Mouse (Mus musculus): ENCODE data around the gene Rnf227. TPM values are rescaled to one million over a fixed set of nuclear protein-coding genes. Genes with fewer than 3 reads are reported as not detected.

Rnf227 gene
- polyA plus RNA-seq, 1 experiment, result 2.1 TPM

DNA sequence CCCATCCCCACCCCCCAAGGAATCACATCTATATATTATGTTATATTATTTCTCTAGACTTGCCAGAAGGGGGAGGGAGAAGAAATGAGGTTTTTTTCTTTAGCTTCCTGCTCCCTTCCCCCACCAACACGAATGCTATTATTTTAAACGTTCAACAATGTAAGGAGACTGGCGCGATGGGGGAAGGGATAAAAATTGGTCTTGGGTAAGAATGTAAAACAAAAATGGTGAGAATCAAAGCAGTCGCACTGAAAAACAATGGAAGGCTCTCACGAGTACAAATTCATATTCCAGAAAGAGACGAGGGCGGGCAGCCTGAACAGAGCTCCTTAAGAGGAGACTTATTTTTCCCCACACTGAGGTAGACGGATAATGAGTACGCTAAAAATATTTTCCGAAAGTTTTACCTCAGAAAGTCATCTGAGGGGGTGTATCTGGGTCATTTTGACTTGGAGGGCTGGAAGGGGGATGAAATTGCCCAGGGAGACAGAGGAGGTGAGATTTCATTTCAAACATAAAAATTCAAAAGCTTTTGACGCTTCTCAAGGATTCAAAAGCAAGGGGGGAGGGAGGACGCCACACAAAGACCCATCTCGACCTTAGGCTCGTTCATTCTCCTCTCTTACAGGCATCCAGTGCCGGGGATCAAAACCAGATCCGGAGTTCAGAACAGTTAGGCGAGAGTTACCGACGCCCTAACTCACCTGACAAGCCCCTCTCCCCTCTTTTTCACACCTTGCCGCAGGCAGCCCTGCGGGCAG is 26.8 kb downstream of the Rnf227 start:
- no peaks in the 10 kb centered on the region for H3K27me3 ChIP-seq (replicated peaks; ENCODE audit: control insufficient read depth, insufficient read depth, low read length)
- 1% methylated on average over 22 of the region's 22 CpGs for WGBS
- H3K4me3 ChIP-seq (ENCODE audit: insufficient read depth, low read depth, low read length), result peak overlapping the region; percentile 66
- no peaks in the 10 kb centered on the region for H3K36me3 ChIP-seq (ENCODE audit: control insufficient read depth, insufficient read depth, low read length)
- TF ChIP-seq CTCF (conservative IDR thresholded peaks at IDR 0.05; ENCODE audit: insufficient read depth, insufficient read length, low read depth, low read length), result no peak
- no peak for TF ChIP-seq POLR2A (IDR thresholded peaks at IDR 0.05; ENCODE audit: low read depth, low read length)
- DNase-seq, result peak; percentile 42
- peaks cover 28% of the 10 kb centered on the region for H3K4me1 ChIP-seq (ENCODE audit: control insufficient read depth, insufficient read depth, low read length)
- H3K27ac ChIP-seq (ENCODE audit: insufficient read depth, low read depth, low read length), result peak overlapping the region; percentile 81

DNA sequence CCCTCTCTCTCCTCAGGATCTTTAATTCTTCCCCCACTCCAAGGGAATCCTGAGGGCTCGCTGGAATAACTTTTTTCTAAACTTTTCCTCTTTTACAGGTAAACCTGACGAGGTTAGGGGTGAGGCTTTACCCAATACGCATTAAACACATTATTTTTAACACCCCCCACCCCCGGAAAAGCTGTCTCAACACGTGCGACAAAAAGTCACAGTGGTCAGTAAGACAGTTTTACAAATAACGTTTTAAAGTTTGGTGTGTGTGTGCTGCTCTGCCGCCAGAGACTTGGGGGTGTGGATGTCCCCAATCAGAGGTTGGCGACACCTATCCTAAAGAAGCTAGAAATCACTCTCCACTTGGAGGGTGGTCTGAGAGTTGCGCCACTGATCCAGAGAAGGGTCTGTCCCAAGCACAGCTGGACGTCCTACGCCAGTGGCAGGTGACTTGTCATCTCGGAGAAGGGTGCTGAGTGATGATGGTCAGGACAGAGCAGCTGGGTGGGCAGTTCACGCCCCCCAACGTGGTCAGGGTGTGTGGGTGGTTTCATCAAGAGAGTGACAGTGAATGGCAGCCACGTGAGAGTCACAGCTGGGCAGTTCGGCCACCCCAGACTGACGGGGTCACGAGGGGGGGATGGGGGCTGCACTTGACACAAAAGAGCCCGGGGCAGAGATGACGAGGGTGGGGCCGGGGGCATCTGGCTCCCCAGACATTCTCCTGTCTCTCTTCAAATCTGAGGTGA is 27.5 kb downstream of the Rnf227 start:
- Histone ChIP-seq H3K36me3 (ENCODE audit: control insufficient read depth, insufficient read depth, low read length) (no peaks in the 10 kb centered on the region), H3K27me3 (replicated peaks; ENCODE audit: control insufficient read depth, insufficient read depth, low read length) (no peaks in the 10 kb centered on the region), H3K27ac (ENCODE audit: insufficient read depth, low read depth, low read length) (peak overlapping the region; percentile 81), H3K4me3 (ENCODE audit: insufficient read depth, low read depth, low read length) (peak overlapping the region; percentile 66), H3K4me1 (ENCODE audit: control insufficient read depth, insufficient read depth, low read length) (peaks cover 28% of the 10 kb centered on the region)
- peak; percentile 61 for DNase-seq
- no peak for TF ChIP-seq CTCF (conservative IDR thresholded peaks at IDR 0.05; ENCODE audit: insufficient read depth, insufficient read length, low read depth, low read length)
- TF ChIP-seq POLR2A (IDR thresholded peaks at IDR 0.05; ENCODE audit: low read depth, low read length), result no peak
- WGBS, result 2% methylated on average over 22 of the region's 22 CpGs

DNA sequence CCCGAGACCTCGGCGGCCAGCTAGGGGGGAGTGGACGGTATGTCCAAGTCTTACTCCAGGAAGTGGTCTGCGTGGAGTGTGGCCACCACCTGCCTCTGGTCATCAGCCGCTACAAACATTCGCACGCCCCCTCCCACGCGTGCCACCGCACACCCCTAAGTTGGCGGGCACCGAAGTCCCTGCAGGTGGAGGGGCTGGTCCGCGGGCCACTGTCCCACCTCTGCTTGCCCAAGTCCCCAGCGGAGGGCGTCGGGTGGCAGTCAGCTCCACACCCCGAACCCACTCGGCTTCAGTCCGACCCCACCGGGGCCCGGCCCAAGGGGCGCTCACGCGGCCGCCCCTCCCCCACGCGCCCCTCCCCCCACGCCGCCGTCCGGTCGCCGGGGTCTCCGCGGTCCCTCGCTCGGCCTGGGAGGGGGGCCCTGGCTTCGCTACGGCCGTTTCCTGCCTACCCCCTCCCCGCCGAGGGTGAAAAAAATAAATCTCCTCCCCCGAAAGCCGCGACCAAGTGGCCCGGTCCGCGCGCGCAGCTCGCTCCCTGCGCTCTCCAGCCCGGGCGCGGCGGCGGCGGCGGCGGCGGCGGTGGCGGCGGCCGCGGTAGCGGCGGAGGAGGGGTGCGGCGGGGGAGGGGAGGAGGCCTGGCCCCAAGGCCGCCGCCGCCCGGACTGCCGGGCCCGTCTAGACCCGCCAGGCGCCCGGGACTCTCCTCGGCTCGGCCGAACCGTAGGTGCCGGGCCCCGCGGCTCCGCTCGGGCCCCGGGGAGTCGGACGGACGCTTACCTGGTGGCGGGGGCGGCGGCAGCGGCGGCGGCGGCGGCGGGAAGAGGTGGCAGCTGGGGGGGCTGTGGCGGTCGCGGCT is 28.3 kb downstream of the Rnf227 start:
- Histone ChIP-seq H3K27me3 (replicated peaks; ENCODE audit: control insufficient read depth, insufficient read depth, low read length) (no peaks in the 10 kb centered on the region), H3K36me3 (ENCODE audit: control insufficient read depth, insufficient read depth, low read length) (no peaks in the 10 kb centered on the region)
- WGBS, result 1% methylated on average over 84 of the region's 106 CpGs

DNA sequence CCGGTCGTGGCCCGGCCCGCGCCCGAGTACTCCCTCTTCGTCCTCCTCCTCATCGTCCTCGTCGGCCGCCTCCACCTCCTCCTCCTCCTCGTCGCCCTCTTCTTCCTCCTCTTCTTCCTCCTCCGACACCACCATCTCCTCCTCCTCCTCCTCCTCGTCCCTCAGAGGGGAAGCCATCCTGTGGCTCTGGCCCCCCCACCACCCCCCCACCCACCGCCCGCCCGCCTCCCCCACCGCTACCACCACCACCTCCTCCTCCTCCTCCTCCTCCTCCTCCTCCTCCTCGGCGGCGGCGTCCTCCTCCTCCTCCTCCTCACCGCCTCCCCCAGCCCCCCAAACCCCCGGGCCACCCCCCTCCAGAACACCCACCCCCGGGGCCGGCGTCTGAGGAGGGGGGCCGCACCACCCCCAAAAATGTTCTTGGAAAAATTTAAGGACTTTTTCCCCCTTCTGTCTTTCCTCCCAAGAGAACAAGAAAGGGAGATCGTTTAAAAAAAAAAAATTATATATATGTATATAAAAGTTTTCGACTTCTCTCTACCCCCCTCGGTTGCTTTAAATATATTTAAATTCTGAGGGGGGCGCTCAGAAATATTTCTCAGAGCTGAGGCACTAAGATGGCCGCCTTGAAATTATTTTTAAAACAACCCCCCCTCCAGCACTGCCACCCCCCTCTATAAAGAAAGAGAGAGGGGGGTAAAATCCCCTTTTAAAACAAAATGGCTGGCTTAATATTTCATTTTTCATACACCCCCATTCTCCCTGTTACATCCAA is 29.1 kb downstream of the Rnf227 start, which contains the start of gene Chd3:
Gene Chd3 (minus strand): TSS at position 192 of the 775 bp plus-strand sequence.
- no peak for TF ChIP-seq POLR2A (IDR thresholded peaks at IDR 0.05; ENCODE audit: low read depth, low read length)
- no peak for TF ChIP-seq CTCF (conservative IDR thresholded peaks at IDR 0.05; ENCODE audit: insufficient read depth, insufficient read length, low read depth, low read length)
- H3K27ac ChIP-seq (ENCODE audit: insufficient read depth, low read depth, low read length), result peak within 1 kb of the TSS; percentile 94
- no peak for DNase-seq
- no peaks in the 10 kb centered on the region for H3K27me3 ChIP-seq (replicated peaks; ENCODE audit: control insufficient read depth, insufficient read depth, low read length)
- H3K4me1 ChIP-seq (ENCODE audit: control insufficient read depth, insufficient read depth, low read length), result peaks cover 20% of the 10 kb centered on the region
- peak within 1 kb of the TSS; percentile 66 for H3K4me3 ChIP-seq (ENCODE audit: insufficient read depth, low read depth, low read length)
- H3K36me3 ChIP-seq (ENCODE audit: control insufficient read depth, insufficient read depth, low read length), result no peaks in the 10 kb centered on the region
- WGBS, result 2% methylated on average over 18 of the region's 34 CpGs

More for the DNA sequence above, 28.3 kb downstream of the Rnf227 start:
- Histone ChIP-seq H3K4me3 (ENCODE audit: insufficient read depth, low read depth, low read length) (peak overlapping the region; percentile 66), H3K27ac (ENCODE audit: insufficient read depth, low read depth, low read length) (peak overlapping the region; percentile 94), H3K4me1 (ENCODE audit: control insufficient read depth, insufficient read depth, low read length) (peaks cover 25% of the 10 kb centered on the region)
- DNase-seq, result peak; percentile 55
- no peak for TF ChIP-seq POLR2A (IDR thresholded peaks at IDR 0.05; ENCODE audit: low read depth, low read length)
- no peak for TF ChIP-seq CTCF (conservative IDR thresholded peaks at IDR 0.05; ENCODE audit: insufficient read depth, insufficient read length, low read depth, low read length)

DNA sequence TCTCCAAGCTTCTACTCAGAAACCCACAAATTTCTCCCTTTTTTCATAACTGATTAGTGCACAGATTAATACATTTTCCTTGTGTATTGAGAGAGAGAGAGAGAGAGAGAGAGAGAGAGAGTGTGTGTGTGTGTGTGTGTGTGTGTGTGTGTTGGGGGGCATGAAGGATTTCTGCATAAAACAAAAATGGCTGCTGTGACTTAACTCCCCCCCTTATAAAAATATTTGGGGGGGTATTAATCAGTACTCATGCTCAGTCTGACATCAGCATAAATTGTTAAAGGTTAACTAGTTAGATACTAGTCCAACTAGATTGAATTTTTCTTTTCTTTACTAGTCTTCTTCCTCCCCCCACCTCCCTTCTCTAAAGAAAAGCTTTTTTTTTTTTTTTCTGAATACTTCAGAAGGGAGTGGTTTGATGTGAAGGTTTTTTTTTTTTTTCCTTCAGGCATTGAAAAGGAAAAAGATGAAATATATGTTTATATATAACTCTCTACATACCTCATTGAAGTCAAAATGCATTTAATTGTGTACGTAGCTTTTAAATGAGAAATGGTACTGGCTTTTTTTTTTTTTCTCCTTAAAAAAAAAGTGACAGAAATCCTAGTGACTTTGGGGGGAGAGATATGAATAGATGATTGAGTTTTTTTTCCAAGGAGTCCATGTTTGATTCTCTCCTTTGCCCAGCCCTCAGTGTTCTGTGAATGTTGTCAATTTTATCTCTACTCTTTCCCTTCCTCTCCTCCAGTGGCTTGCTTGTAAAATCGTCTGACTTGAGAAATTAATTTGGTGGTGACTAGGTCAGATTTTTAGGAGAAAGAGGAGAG is 29.9 kb downstream of the Rnf227 start:
- H3K4me3 ChIP-seq (ENCODE audit: insufficient read depth, low read depth, low read length), result no peak overlapping the region
- TF ChIP-seq CTCF (conservative IDR thresholded peaks at IDR 0.05; ENCODE audit: insufficient read depth, insufficient read length, low read depth, low read length) (no peak), POLR2A (IDR thresholded peaks at IDR 0.05; ENCODE audit: low read depth, low read length) (no peak)
- H3K27ac ChIP-seq (ENCODE audit: insufficient read depth, low read depth, low read length), result peak overlapping the region; percentile 57; the same call in 1 of the 2 replicates

More for the DNA sequence above, 29.9 kb downstream of the Rnf227 start:
- no peaks in the 10 kb centered on the region for H3K27me3 ChIP-seq (replicated peaks; ENCODE audit: control insufficient read depth, insufficient read depth, low read length)
- peaks cover 14% of the 10 kb centered on the region for H3K4me1 ChIP-seq (ENCODE audit: control insufficient read depth, insufficient read depth, low read length)
- peak; percentile 34 for DNase-seq
- WGBS, result 42% methylated on average over 2 of the region's 2 CpGs
- H3K36me3 ChIP-seq (ENCODE audit: control insufficient read depth, insufficient read depth, low read length), result no peaks in the 10 kb centered on the region
